Mouse (Mus musculus): ENCODE results near the gene Dnajc6.

DNA sequence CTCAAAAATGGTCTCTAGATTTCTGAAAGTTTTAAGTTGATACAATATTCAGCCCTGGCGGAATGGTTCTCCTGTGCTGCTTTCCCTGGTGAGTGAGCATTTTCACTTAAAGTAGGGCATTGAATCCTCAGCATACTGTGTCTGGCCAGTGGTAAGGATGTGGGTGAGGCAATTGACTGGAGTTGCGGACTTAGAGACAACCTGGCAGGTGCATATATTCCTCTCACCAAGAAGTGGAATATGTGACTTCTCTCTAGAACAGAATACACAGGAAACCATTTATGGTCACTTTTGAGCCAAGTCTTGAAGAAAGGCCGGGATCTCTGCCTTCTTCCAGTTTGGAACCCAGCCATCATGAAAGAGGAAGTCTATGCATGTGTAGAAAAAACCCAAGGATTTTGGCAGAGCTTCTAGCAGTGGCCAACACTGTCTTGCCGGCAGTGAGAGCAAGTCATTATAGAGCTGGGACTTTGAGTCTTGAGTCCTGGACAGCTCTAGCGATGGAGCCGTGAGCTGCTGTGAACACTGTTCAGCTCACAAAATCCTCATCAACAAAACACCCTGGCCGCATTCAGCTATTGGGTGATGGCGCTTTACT is 6.0 kb upstream of the Dnajc6 start:
- TF ChIP-seq POLR2A (IDR thresholded peaks at IDR 0.05; ENCODE audit: insufficient read depth, low read depth, low read length), result no peak
- no peak for TF ChIP-seq CTCF (IDR thresholded peaks at IDR 0.05)
- no peak for TF ChIP-seq EP300 (IDR thresholded peaks at IDR 0.05; ENCODE audit: insufficient read depth, low read depth, low read length)
